Comparison of ENCODE assay signal across 8 mouse cellular contexts in the genomic region with DNA sequence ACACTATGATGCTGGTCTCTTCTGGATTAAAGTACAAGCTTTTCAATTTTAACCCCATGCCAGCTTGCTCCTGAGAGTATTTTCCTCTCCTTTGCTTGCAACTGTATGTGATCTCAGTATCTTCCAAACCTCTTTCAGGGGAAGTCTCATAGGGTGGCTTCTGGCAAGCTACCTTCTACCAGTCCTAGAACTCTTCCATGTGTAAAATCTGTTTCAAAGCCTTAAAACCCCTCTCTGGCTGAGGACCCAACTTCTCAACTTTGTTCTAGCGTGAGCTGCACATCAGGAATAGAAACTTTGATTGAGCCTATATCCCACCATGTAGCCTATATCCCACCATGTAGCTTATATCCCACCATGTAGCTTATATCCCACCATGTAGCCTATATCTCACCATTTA. TPM values are rescaled to one million over a fixed set of nuclear protein-coding genes. Genes with fewer than 3 reads are reported as not detected.
A peak's percentile ranks its signal among the peaks of the same experiment; 100 is the strongest.
DNase-seq lines count a peak whose midpoint lies in the region; ATAC-seq and TF ChIP-seq lines count a peak whose summit lies in the region.

No protein-coding gene starts in this region.

- peaks cover 17% of the 10 kb centered on the region for H3K4me1 ChIP-seq in forebrain, embryonic 10.5 days
- no peaks in the 10 kb centered on the region for H3K4me1 ChIP-seq in forebrain, postnatal 0 days (ENCODE audit: insufficient read depth)
- peaks cover 22% of the 10 kb centered on the region for H3K4me1 ChIP-seq in spleen, adult 2 months (ENCODE audit: control insufficient read depth, insufficient read depth, insufficient read length)
- peaks cover 36 to 44% of the 10 kb centered on the region in 2 experiments for H3K4me1 ChIP-seq in liver, embryonic 14.5 days (replicated peaks; ENCODE audit: control insufficient read depth in 2 of 2, insufficient read depth in 2 of 2, low read length in 1 of 2)

- no peaks in the 10 kb centered on the region for H3K9me3 ChIP-seq in forebrain, embryonic 10.5 days
- no peaks in the 10 kb centered on the region for H3K9me3 ChIP-seq in forebrain, postnatal 0 days (ENCODE audit: low read length)
- no peaks in the 10 kb centered on the region for H3K9me3 ChIP-seq in liver, embryonic 14.5 days (ENCODE audit: control insufficient read depth, low read length)

- H3K36me3 ChIP-seq in forebrain, embryonic 10.5 days (replicated peaks) = no peaks in the 10 kb centered on the region
- H3K36me3 ChIP-seq in forebrain, postnatal 0 days (ENCODE audit: insufficient read depth) = no peaks in the 10 kb centered on the region
- H3K36me3 ChIP-seq in spleen, adult 2 months (ENCODE audit: control insufficient read depth, insufficient read depth, low read length) = no peaks in the 10 kb centered on the region; the same call in 1 of the 2 replicates
- H3K36me3 ChIP-seq in liver, embryonic 14.5 days (replicated peaks; ENCODE audit: control insufficient read depth, insufficient read depth, low read depth) = peaks cover 8% of the 10 kb centered on the region

- DNase-seq in forebrain, embryonic 10.5 days (ENCODE audit: extremely low spot score, low spot score) = no peak
- DNase-seq in forebrain, postnatal 0 days = no peak
- no peak for DNase-seq in spleen, adult 2 months (ENCODE audit: low read depth in 1 of 2, low spot score in 2 of 2)
- DNase-seq in spleen, postnatal 10 days (ENCODE audit: low spot score in 2 of 2) = no peak
- DNase-seq in liver, embryonic 14.5 days (ENCODE audit: low read depth in 3 of 3, low spot score in 3 of 3) = no peak
- no peak for DNase-seq in left cerebral cortex, adult 9 months (ENCODE audit: low spot score in 2 of 2)
- no peak for DNase-seq in left cerebral cortex, postnatal 4 days
- DNase-seq in thymus, postnatal 25 days = no peak

- intact Hi-C loops in left cerebral cortex, postnatal 4 days (cut with DNase I) = no loop called here

- no peak overlapping the region for H3K27ac ChIP-seq in forebrain, embryonic 10.5 days
- no peak overlapping the region for H3K27ac ChIP-seq in forebrain, postnatal 0 days (ENCODE audit: low read depth, low read length)
- H3K27ac ChIP-seq in spleen, adult 2 months (ENCODE audit: insufficient read depth, low read length) = peak overlapping the region; percentile 100
- H3K27ac ChIP-seq in liver, embryonic 14.5 days = peak overlapping the region; percentile 92

- peak overlapping the region; percentile 68 for H3K4me3 ChIP-seq in forebrain, embryonic 10.5 days
- no peak overlapping the region; the same call in 1 of the 2 replicates for H3K4me3 ChIP-seq in forebrain, postnatal 0 days (ENCODE audit: low read depth, low read length)
- H3K4me3 ChIP-seq in spleen, adult 2 months (ENCODE audit: extremely low read depth, insufficient read depth, insufficient read length) = peak overlapping the region; percentile 97
- peak overlapping the region; percentile 96 for H3K4me3 ChIP-seq in liver, embryonic 14.5 days (ENCODE audit: insufficient read depth in 1 of 2, low read depth in 2 of 2, low read length in 2 of 2)

- no peak for ATAC-seq in forebrain, postnatal 0 days
- no peak for ATAC-seq in liver, embryonic 14.5 days (ENCODE audit: insufficient read depth)

- TF ChIP-seq EP300 in liver, embryonic 14.5 days (IDR thresholded peaks at IDR 0.05; ENCODE audit: low read depth) = no peak

- H3K9ac ChIP-seq in forebrain, postnatal 0 days = no peak overlapping the region; the same call in 1 of the 2 replicates
- H3K9ac ChIP-seq in liver, embryonic 14.5 days (replicated peaks) = peak overlapping the region; percentile 100

- WGBS in forebrain, embryonic 10.5 days = 76% methylated on average over 1 of the region's 1 CpGs
- WGBS in forebrain, postnatal 0 days = 79% methylated on average over 1 of the region's 1 CpGs
- WGBS in spleen, adult 2 months = 5% methylated on average over 1 of the region's 1 CpGs
- WGBS in liver, embryonic 14.5 days (ENCODE audit: insufficient replicate concordance) = 6% methylated on average over 1 of the region's 1 CpGs

- no peak for TF ChIP-seq CTCF in forebrain, postnatal 0 days (IDR thresholded peaks at IDR 0.05; ENCODE audit: low read depth)
- no peak for TF ChIP-seq CTCF in spleen, adult 2 months (IDR thresholded peaks at IDR 0.05; ENCODE audit: extremely low read depth, insufficient read depth, insufficient read length, insufficient replicate concordance)
- no peak for TF ChIP-seq CTCF in liver, embryonic 14.5 days (IDR thresholded peaks at IDR 0.05; ENCODE audit: low read depth)

- TF ChIP-seq POLR2A in spleen, adult 2 months (IDR thresholded peaks at IDR 0.05; ENCODE audit: low read depth, low read length) = no peak

- H3K27me3 ChIP-seq in forebrain, embryonic 10.5 days (ENCODE audit: poor library complexity, severe bottlenecking) = peaks cover 35% of the 10 kb centered on the region
- peaks cover 5% of the 10 kb centered on the region for H3K27me3 ChIP-seq in forebrain, postnatal 0 days (ENCODE audit: insufficient read depth, low read length)
- no peaks in the 10 kb centered on the region for H3K27me3 ChIP-seq in spleen, adult 2 months (ENCODE audit: control insufficient read depth, insufficient read depth, low read length)
- H3K27me3 ChIP-seq in liver, embryonic 14.5 days (ENCODE audit: control insufficient read depth, insufficient read depth, low read length) = no peaks in the 10 kb centered on the region; the same call in 1 of the 2 replicates

- H3K4me2 ChIP-seq in forebrain, postnatal 0 days (ENCODE audit: low read depth) = no peak overlapping the region
- H3K4me2 ChIP-seq in liver, embryonic 14.5 days (ENCODE audit: low read depth) = peak overlapping the region; percentile 89

RNA-seq across cellular contexts. Expression of a gene that starts 1.1 kb away (rescaled TPM):
- polyA plus RNA-seq in forebrain, embryonic 10.5 days (2016; fragmentation: Nextera tagmentation; extraction: Ambion mirVana) = 6.1 and 6.4 TPM in 2 replicates
- total RNA-seq in forebrain, postnatal 0 days (2014; rRNA removed) = 3.3 and 4.1 TPM in 2 replicates
- polyA plus RNA-seq in forebrain, postnatal 0 days (2015; fragmentation: Nextera tagmentation; extraction: Ambion mirVana) = 0.92 and 1.5 TPM in 2 replicates
- polyA plus RNA-seq in spleen, adult 2 months (2012; rRNA removed) = 23.5 and 24.3 TPM in 2 replicates
- polyA plus RNA-seq in liver, embryonic 14.5 days (2012; rRNA removed) = 18.2 and 18.6 TPM in 2 replicates
- polyA plus RNA-seq in liver, embryonic 14.5 days (2014; fragmentation: Nextera tagmentation; extraction: Ambion mirVana) = 27.0 and 27.6 TPM in 2 replicates
- 10 to 100 TPM in 1 of 2 experiments, 1 to 10 TPM in 1; 9.0 to 10.6 TPM for total RNA-seq in left cerebral cortex, postnatal 4 days (2021)

Comparison
In these comparisons a context has a peak if more than half of its experiments do, and no peak if none do; other contexts are left out.
1. H3K27ac ChIP-seq: peak in spleen, adult 2 months (single experiment) and liver, embryonic 14.5 days (single experiment); none in forebrain, embryonic 10.5 days (single experiment) and forebrain, postnatal 0 days (single experiment).